Mouse (Mus musculus) lung, postnatal 0 days (tissue): ENCODE data around the gene Slc30a7. TPM values are rescaled to one million over a fixed set of nuclear protein-coding genes. Genes with fewer than 3 reads are reported as not detected.

Source experiments
- ATAC-seq: fragments of 200-750 bp; cut with Nextera tagmentation; 2 replicates; pipeline ENCODE4 v1.8.0; 2017; ENCODE audit warnings: moderate library complexity
- DNase-seq: peaks from one replicate; pipeline ENCODE4 v3.0.0-alpha.2; 2016; ENCODE audit warnings: low spot score
- H3K27ac ChIP-seq: fragments of 300-500 bp; sonication (generic); 2 replicates; pipeline ENCODE4 v1.5.1; 2014; ENCODE audit warnings: antibody characterized with exemption, mild to moderate bottlenecking, low read length, mixed read lengths
- H3K27me3 ChIP-seq: fragments of 300-500 bp; sonication (generic); replicated peaks from 2 replicates; pipeline ENCODE4 v1.6.1; 2014; ENCODE audit warnings: low read length, mixed read lengths; ENCODE audit not compliant: insufficient read depth
- H3K36me3 ChIP-seq: fragments of 300-500 bp; sonication (generic); 2 replicates; pipeline ENCODE4 v1.6.1; 2014; ENCODE audit warnings: low read length, mixed read lengths; ENCODE audit not compliant: insufficient read depth
- H3K4me1 ChIP-seq: fragments of 300-500 bp; sonication (generic); 2 replicates; pipeline ENCODE4 v1.6.1; 2014; ENCODE audit warnings: antibody characterized with exemption, low read depth, low read length, mixed read lengths; ENCODE audit not compliant: insufficient read depth
- H3K4me2 ChIP-seq: fragments of 300-500 bp; sonication (generic); replicated peaks from 2 replicates; pipeline ENCODE4 v1.6.1; 2014; ENCODE audit warnings: low read depth, mild to moderate bottlenecking, low read length, moderate library complexity, mixed read lengths
- H3K4me3 ChIP-seq: fragments of 300-500 bp; sonication (generic); 2 replicates; pipeline ENCODE4 v1.5.1; 2014; ENCODE audit warnings: low read depth, low read length
- H3K9ac ChIP-seq: fragments of 300-500 bp; sonication (generic); replicated peaks from 2 replicates; pipeline ENCODE4 v1.6.1; 2014; ENCODE audit warnings: low read depth, mild to moderate bottlenecking
- H3K9me3 ChIP-seq: fragments of 300-500 bp; sonication (generic); 2 replicates; pipeline ENCODE4 v1.6.1; 2016; ENCODE audit warnings: low read length, mixed read lengths
- CTCF ChIP-seq: IDR thresholded peaks from 2 replicates; pipeline ENCODE4 v1.5.1; 2016; ENCODE audit warnings: antibody characterized with exemption, mild to moderate bottlenecking
- EP300 ChIP-seq: IDR thresholded peaks from 2 replicates; pipeline ENCODE4 v1.6.1; 2016; ENCODE audit warnings: antibody characterized with exemption, mild to moderate bottlenecking, control low read depth
- WGBS: fragments of 180-500 bp; shearing (Covaris S2); extraction: QIAGEN DNeasy Blood & Tissue Kit; methylation state at CpG from one replicate; pipeline ENCODE4 v1.1.7; 2014; 5-methylcytosine and 5-hydroxymethylcytosine counted together
- polyA plus RNA-seq: library from polyadenylated mRNA; unstranded; fragments of >200 nt; fragmentation: Nextera tagmentation; extraction: Ambion mirVana; gene quantifications from 2 replicates; pipeline ENCODE4 v1.2.1, GENCODE M21; 2015

Gene Slc30a7
- polyA plus RNA-seq, 1 experiment from 2014 or later = 29.0 TPM

GRCm38 (mm10) chr3:115941464-115941863, 65.7 kb downstream of the Slc30a7 start:
- WGBS = 93% methylated on average over 8 of the region's 8 CpGs
- Histone ChIP-seq H3K27ac (no peak overlapping the region), H3K4me1 (no peaks in the 10 kb centered on the region), H3K27me3 (no peaks in the 10 kb centered on the region), H3K4me3 (no peak overlapping the region), H3K36me3 (peaks cover 17% of the 10 kb centered on the region; the same call in 1 of the 2 replicates), H3K4me2 (no peak overlapping the region), H3K9me3 (no peaks in the 10 kb centered on the region), H3K9ac (no peak overlapping the region)
- ATAC-seq = no peak
- DNase-seq = no peak
- TF ChIP-seq EP300 = no peak
- TF ChIP-seq CTCF = no peak

- H3K4me2 ChIP-seq = no peak overlapping the region
- H3K9ac ChIP-seq = no peak overlapping the region
- TF ChIP-seq EP300 (no peak), CTCF (no peak)
- no peaks in the 10 kb centered on the region for H3K9me3 ChIP-seq
- ATAC-seq (no peak), DNase-seq (no peak)
- H3K4me1 ChIP-seq = no peaks in the 10 kb centered on the region
- 87% methylated on average over 4 of the region's 4 CpGs for WGBS
- H3K4me3 ChIP-seq = no peak overlapping the region
- no peaks in the 10 kb centered on the region for H3K27me3 ChIP-seq
- H3K36me3 ChIP-seq = peaks cover 17% of the 10 kb centered on the region; the same call in 1 of the 2 replicates
- no peak overlapping the region for H3K27ac ChIP-seq
Observed at GRCm38 (mm10) chr3:115940510-115940909, 66.7 kb downstream of the Slc30a7 start.

- no peak overlapping the region for H3K4me2 ChIP-seq
- no peak overlapping the region for H3K4me3 ChIP-seq
- H3K9ac ChIP-seq = no peak overlapping the region
- no peak for TF ChIP-seq EP300
- TF ChIP-seq CTCF = no peak
- 88% methylated on average over 10 of the region's 10 CpGs for WGBS
- H3K36me3 ChIP-seq = 0 out of 2 replicates have a peak, but pooled peaks cover 8% of the 10 kb centered on the region
- no peak for DNase-seq
- no peaks in the 10 kb centered on the region for H3K27me3 ChIP-seq
- no peaks in the 10 kb centered on the region for H3K4me1 ChIP-seq
- no peak for ATAC-seq
- H3K27ac ChIP-seq = no peak overlapping the region
- no peaks in the 10 kb centered on the region for H3K9me3 ChIP-seq
Observed at GRCm38 (mm10) chr3:115937807-115938206, 69.4 kb downstream of the Slc30a7 start.

GRCm38 (mm10) chr3:115936734-115937599, 70.2 kb downstream of the Slc30a7 start:
- no peaks in the 10 kb centered on the region for H3K9me3 ChIP-seq
- 0 out of 2 replicates have a peak, but pooled peaks cover 8% of the 10 kb centered on the region for H3K36me3 ChIP-seq
- no peaks in the 10 kb centered on the region for H3K27me3 ChIP-seq
- WGBS = 54% methylated on average over 4 of the region's 4 CpGs
- ATAC-seq (no peak), DNase-seq (peak; percentile 35)
- H3K4me3 ChIP-seq = no peak overlapping the region
- H3K4me2 ChIP-seq = no peak overlapping the region
- no peaks in the 10 kb centered on the region for H3K4me1 ChIP-seq
- TF ChIP-seq CTCF (peak; percentile 79), EP300 (no peak)
- no peak overlapping the region for H3K27ac ChIP-seq
- no peak overlapping the region for H3K9ac ChIP-seq

GRCm38 (mm10) chr3:115933293-115934186, 73.7 kb downstream of the Slc30a7 start:
- ATAC-seq = no peak
- H3K9ac ChIP-seq = no peak overlapping the region
- 82% methylated on average over 18 of the region's 18 CpGs for WGBS
- H3K9me3 ChIP-seq = no peaks in the 10 kb centered on the region
- no peaks in the 10 kb centered on the region for H3K27me3 ChIP-seq
- no peak overlapping the region for H3K4me2 ChIP-seq
- DNase-seq = no peak
- TF ChIP-seq CTCF (no peak), EP300 (no peak)
- H3K27ac ChIP-seq = no peak overlapping the region
- H3K4me3 ChIP-seq = no peak overlapping the region
- H3K36me3 ChIP-seq = no peaks in the 10 kb centered on the region
- H3K4me1 ChIP-seq = no peaks in the 10 kb centered on the region

GRCm38 (mm10) chr3:115931701-115932100, 75.5 kb downstream of the Slc30a7 start:
- no peak overlapping the region for H3K9ac ChIP-seq
- H3K36me3 ChIP-seq = no peaks in the 10 kb centered on the region
- no peaks in the 10 kb centered on the region for H3K4me1 ChIP-seq
- TF ChIP-seq CTCF (no peak), EP300 (no peak)
- 92% methylated on average over 6 of the region's 6 CpGs for WGBS
- no peaks in the 10 kb centered on the region for H3K27me3 ChIP-seq
- DNase-seq (no peak), ATAC-seq (no peak)
- no peak overlapping the region for H3K4me2 ChIP-seq
- no peaks in the 10 kb centered on the region for H3K9me3 ChIP-seq
- no peak overlapping the region for H3K4me3 ChIP-seq
- no peak overlapping the region for H3K27ac ChIP-seq
